Mouse (Mus musculus): ENCODE data around the gene Cacna2d4. TPM values are rescaled to one million over a fixed set of nuclear protein-coding genes. Genes with fewer than 3 reads are reported as not detected.

Gene Cacna2d4
- total RNA-seq, 1 experiment, result 0.04 TPM

GRCm38 (mm10) chr6:119280761-119281160, 44.4 kb downstream of the Cacna2d4 start:
- Histone ChIP-seq H3K9me3 (ENCODE audit: control insufficient read depth, insufficient read depth, low read depth, low read length) (no peaks in the 10 kb centered on the region), H3K27ac (ENCODE audit: insufficient read depth, low read depth, low read length, poor library complexity, severe bottlenecking) (no peak overlapping the region), H3K4me3 (ENCODE audit: insufficient read depth in 1 of 2, low read depth in 1 of 2, low read length in 2 of 2, poor library complexity in 1 of 2, severe bottlenecking in 1 of 2) (no peak overlapping the region), H3K4me1 (ENCODE audit: control insufficient read depth in 2 of 2, insufficient read depth in 2 of 2, low read length in 2 of 2, poor library complexity in 1 of 2) (no peaks in the 10 kb centered on the region), H3K9ac (ENCODE audit: insufficient read depth, low read depth, low read length, poor library complexity, severe bottlenecking) (no peak overlapping the region), H3K36me3 (ENCODE audit: control insufficient read depth, insufficient read depth, low read length, poor library complexity, severe bottlenecking) (no peaks in the 10 kb centered on the region)
- DNase-seq (ENCODE audit: low read depth, low spot score), result no peak
- TF ChIP-seq MAFK (IDR thresholded peaks at IDR 0.05; ENCODE audit: insufficient read depth, low read depth, low read length) (no peak), HCFC1 (IDR thresholded peaks at IDR 0.05; ENCODE audit: borderline replicate concordance, insufficient read depth, low read length) (no peak), ZC3H11A (IDR thresholded peaks at IDR 0.05; ENCODE audit: borderline replicate concordance, low read depth, low read length) (no peak), CHD2 (IDR thresholded peaks at IDR 0.05; ENCODE audit: low read depth, low read length) (no peak), ZNF384 (IDR thresholded peaks at IDR 0.05; ENCODE audit: low read depth, low read length) (no peak)
- in situ Hi-C loops (cut with MboI; ENCODE audit: low sequenced_read_pairs in 2 of 2, unreplicated experiment in 2 of 2), result no loop called here

- Histone ChIP-seq H3K9ac (ENCODE audit: insufficient read depth, low read depth, low read length, poor library complexity, severe bottlenecking) (no peak overlapping the region), H3K27ac (ENCODE audit: insufficient read depth, low read depth, low read length, poor library complexity, severe bottlenecking) (no peak overlapping the region), H3K4me1 (ENCODE audit: control insufficient read depth in 2 of 2, insufficient read depth in 2 of 2, low read length in 2 of 2, poor library complexity in 1 of 2) (no peaks in the 10 kb centered on the region), H3K4me3 (ENCODE audit: insufficient read depth in 1 of 2, low read depth in 1 of 2, low read length in 2 of 2, poor library complexity in 1 of 2, severe bottlenecking in 1 of 2) (no peak overlapping the region), H3K36me3 (ENCODE audit: control insufficient read depth, insufficient read depth, low read length, poor library complexity, severe bottlenecking) (no peaks in the 10 kb centered on the region), H3K9me3 (ENCODE audit: control insufficient read depth, insufficient read depth, low read depth, low read length) (no peaks in the 10 kb centered on the region)
- DNase-seq (ENCODE audit: low read depth, low spot score), result no peak
- in situ Hi-C loops (cut with MboI; ENCODE audit: low sequenced_read_pairs in 2 of 2, unreplicated experiment in 2 of 2), result no loop called here
- TF ChIP-seq ZNF384 (IDR thresholded peaks at IDR 0.05; ENCODE audit: low read depth, low read length) (no peak), HCFC1 (IDR thresholded peaks at IDR 0.05; ENCODE audit: borderline replicate concordance, insufficient read depth, low read length) (no peak), MAFK (IDR thresholded peaks at IDR 0.05; ENCODE audit: insufficient read depth, low read depth, low read length) (no peak), CHD2 (IDR thresholded peaks at IDR 0.05; ENCODE audit: low read depth, low read length) (no peak), ZC3H11A (IDR thresholded peaks at IDR 0.05; ENCODE audit: borderline replicate concordance, low read depth, low read length) (no peak)
Observed at GRCm38 (mm10) chr6:119301310-119301709, 65.0 kb downstream of the Cacna2d4 start.

GRCm38 (mm10) chr6:119303331-119303730, 67.0 kb downstream of the Cacna2d4 start:
- no peak overlapping the region for H3K27ac ChIP-seq (ENCODE audit: insufficient read depth, low read depth, low read length, poor library complexity, severe bottlenecking)
- in situ Hi-C loops (cut with MboI; ENCODE audit: low sequenced_read_pairs in 2 of 2, unreplicated experiment in 2 of 2), result no loop called here
- H3K9ac ChIP-seq (ENCODE audit: insufficient read depth, low read depth, low read length, poor library complexity, severe bottlenecking), result no peak overlapping the region
- no peaks in the 10 kb centered on the region for H3K36me3 ChIP-seq (ENCODE audit: control insufficient read depth, insufficient read depth, low read length, poor library complexity, severe bottlenecking)
- TF ChIP-seq MAFK (IDR thresholded peaks at IDR 0.05; ENCODE audit: insufficient read depth, low read depth, low read length) (no peak), CHD2 (IDR thresholded peaks at IDR 0.05; ENCODE audit: low read depth, low read length) (no peak), ZC3H11A (IDR thresholded peaks at IDR 0.05; ENCODE audit: borderline replicate concordance, low read depth, low read length) (no peak), HCFC1 (IDR thresholded peaks at IDR 0.05; ENCODE audit: borderline replicate concordance, insufficient read depth, low read length) (no peak), ZNF384 (IDR thresholded peaks at IDR 0.05; ENCODE audit: low read depth, low read length) (no peak)
- no peaks in the 10 kb centered on the region; a peak in 1 of 4 replicates for H3K4me1 ChIP-seq (ENCODE audit: control insufficient read depth in 2 of 2, insufficient read depth in 2 of 2, low read length in 2 of 2, poor library complexity in 1 of 2)
- no peak overlapping the region for H3K4me3 ChIP-seq (ENCODE audit: insufficient read depth in 1 of 2, low read depth in 1 of 2, low read length in 2 of 2, poor library complexity in 1 of 2, severe bottlenecking in 1 of 2)
- DNase-seq (ENCODE audit: low read depth, low spot score), result no peak
- H3K9me3 ChIP-seq (ENCODE audit: control insufficient read depth, insufficient read depth, low read depth, low read length), result no peaks in the 10 kb centered on the region

- Histone ChIP-seq H3K9ac (ENCODE audit: insufficient read depth, low read depth, low read length, poor library complexity, severe bottlenecking) (no peak overlapping the region), H3K4me1 (ENCODE audit: control insufficient read depth in 2 of 2, insufficient read depth in 2 of 2, low read length in 2 of 2, poor library complexity in 1 of 2) (no peaks in the 10 kb centered on the region; a peak in 1 of 4 replicates), H3K27ac (ENCODE audit: insufficient read depth, low read depth, low read length, poor library complexity, severe bottlenecking) (no peak overlapping the region), H3K9me3 (ENCODE audit: control insufficient read depth, insufficient read depth, low read depth, low read length) (no peaks in the 10 kb centered on the region), H3K36me3 (ENCODE audit: control insufficient read depth, insufficient read depth, low read length, poor library complexity, severe bottlenecking) (no peaks in the 10 kb centered on the region), H3K4me3 (ENCODE audit: insufficient read depth in 1 of 2, low read depth in 1 of 2, low read length in 2 of 2, poor library complexity in 1 of 2, severe bottlenecking in 1 of 2) (no peak overlapping the region)
- DNase-seq (ENCODE audit: low read depth, low spot score), result no peak
- no peak for TF ChIP-seq ZC3H11A (IDR thresholded peaks at IDR 0.05; ENCODE audit: borderline replicate concordance, low read depth, low read length)
- no peak for TF ChIP-seq HCFC1 (IDR thresholded peaks at IDR 0.05; ENCODE audit: borderline replicate concordance, insufficient read depth, low read length)
- TF ChIP-seq CHD2 (IDR thresholded peaks at IDR 0.05; ENCODE audit: low read depth, low read length), result no peak
- no peak for TF ChIP-seq ZNF384 (IDR thresholded peaks at IDR 0.05; ENCODE audit: low read depth, low read length)
- in situ Hi-C loops (cut with MboI; ENCODE audit: low sequenced_read_pairs in 2 of 2, unreplicated experiment in 2 of 2), result no loop called here
Observed at GRCm38 (mm10) chr6:119307867-119308413, 71.6 kb downstream of the Cacna2d4 start.

- H3K4me1 ChIP-seq (ENCODE audit: control insufficient read depth in 2 of 2, insufficient read depth in 2 of 2, low read length in 2 of 2, poor library complexity in 1 of 2), result no peaks in the 10 kb centered on the region; a peak in 1 of 4 replicates
- H3K27ac ChIP-seq (ENCODE audit: insufficient read depth, low read depth, low read length, poor library complexity, severe bottlenecking), result no peak overlapping the region
- TF ChIP-seq ZC3H11A (IDR thresholded peaks at IDR 0.05; ENCODE audit: borderline replicate concordance, low read depth, low read length) (no peak), CHD2 (IDR thresholded peaks at IDR 0.05; ENCODE audit: low read depth, low read length) (no peak), HCFC1 (IDR thresholded peaks at IDR 0.05; ENCODE audit: borderline replicate concordance, insufficient read depth, low read length) (no peak), MAFK (IDR thresholded peaks at IDR 0.05; ENCODE audit: insufficient read depth, low read depth, low read length) (no peak), ZNF384 (IDR thresholded peaks at IDR 0.05; ENCODE audit: low read depth, low read length) (no peak)
- H3K36me3 ChIP-seq (ENCODE audit: control insufficient read depth, insufficient read depth, low read length, poor library complexity, severe bottlenecking), result no peaks in the 10 kb centered on the region
- no peak overlapping the region for H3K4me3 ChIP-seq (ENCODE audit: insufficient read depth in 1 of 2, low read depth in 1 of 2, low read length in 2 of 2, poor library complexity in 1 of 2, severe bottlenecking in 1 of 2)
- H3K9ac ChIP-seq (ENCODE audit: insufficient read depth, low read depth, low read length, poor library complexity, severe bottlenecking), result no peak overlapping the region
- in situ Hi-C loops (cut with MboI; ENCODE audit: low sequenced_read_pairs in 2 of 2, unreplicated experiment in 2 of 2), result no loop called here
- H3K9me3 ChIP-seq (ENCODE audit: control insufficient read depth, insufficient read depth, low read depth, low read length), result no peaks in the 10 kb centered on the region
- DNase-seq (ENCODE audit: low read depth, low spot score), result no peak
Observed at GRCm38 (mm10) chr6:119310176-119310575, 73.8 kb downstream of the Cacna2d4 start.

All from ES-E14 (cell line).